Mouse (Mus musculus) midbrain, embryonic 10.5 days (tissue): ENCODE data around the gene Chic2. TPM values are rescaled to one million over a fixed set of nuclear protein-coding genes. Genes with fewer than 3 reads are reported as not detected.
A peak's percentile ranks its signal among the peaks of the same experiment; 100 is the strongest.

ENCODE experiments used
- DNase-seq: peaks from one replicate; pipeline ENCODE4 v3.0.0-alpha.2; 2017; ENCODE audit warnings: low spot score
- H3K27ac ChIP-seq: fragments of 300-500 bp; sonication (generic); replicated peaks from 2 replicates; pipeline ENCODE4 v1.5.1; 2016; ENCODE audit warnings: mild to moderate bottlenecking
- H3K27me3 ChIP-seq: fragments of 300-500 bp; sonication (generic); 2 replicates; pipeline ENCODE4 v1.6.1; 2016; ENCODE audit warnings: low read depth, mild to moderate bottlenecking; ENCODE audit not compliant: poor library complexity, severe bottlenecking
- H3K36me3 ChIP-seq: fragments of 300-500 bp; sonication (generic); 2 replicates; pipeline ENCODE4 v1.6.1; 2016; ENCODE audit warnings: mild to moderate bottlenecking, moderate library complexity
- H3K4me1 ChIP-seq: fragments of 300-500 bp; sonication (generic); 2 replicates; pipeline ENCODE4 v1.6.1; 2016
- H3K4me3 ChIP-seq: fragments of 300-500 bp; sonication (generic); 2 replicates; pipeline ENCODE4 v1.5.1; 2016; ENCODE audit warnings: mild to moderate bottlenecking, moderate library complexity
- H3K9me3 ChIP-seq: fragments of 300-500 bp; sonication (generic); replicated peaks from 2 replicates; pipeline ENCODE4 v1.6.1; 2016; ENCODE audit warnings: mild to moderate bottlenecking
- WGBS: fragments of 180-500 bp; shearing (Covaris S2); methylation state at CpG from one replicate; pipeline ENCODE4 v1.1.7; 2016; 5-methylcytosine and 5-hydroxymethylcytosine counted together
- polyA plus RNA-seq: library from polyadenylated mRNA; unstranded; fragments of >200 nt; fragmentation: Nextera tagmentation; extraction: Ambion mirVana; gene quantifications from 2 replicates; pipeline ENCODE4 v1.2.1, GENCODE M21; 2016

Chic2 gene
- polyA plus RNA-seq, 1 experiment from 2014 or later = 28.5 TPM

DNA sequence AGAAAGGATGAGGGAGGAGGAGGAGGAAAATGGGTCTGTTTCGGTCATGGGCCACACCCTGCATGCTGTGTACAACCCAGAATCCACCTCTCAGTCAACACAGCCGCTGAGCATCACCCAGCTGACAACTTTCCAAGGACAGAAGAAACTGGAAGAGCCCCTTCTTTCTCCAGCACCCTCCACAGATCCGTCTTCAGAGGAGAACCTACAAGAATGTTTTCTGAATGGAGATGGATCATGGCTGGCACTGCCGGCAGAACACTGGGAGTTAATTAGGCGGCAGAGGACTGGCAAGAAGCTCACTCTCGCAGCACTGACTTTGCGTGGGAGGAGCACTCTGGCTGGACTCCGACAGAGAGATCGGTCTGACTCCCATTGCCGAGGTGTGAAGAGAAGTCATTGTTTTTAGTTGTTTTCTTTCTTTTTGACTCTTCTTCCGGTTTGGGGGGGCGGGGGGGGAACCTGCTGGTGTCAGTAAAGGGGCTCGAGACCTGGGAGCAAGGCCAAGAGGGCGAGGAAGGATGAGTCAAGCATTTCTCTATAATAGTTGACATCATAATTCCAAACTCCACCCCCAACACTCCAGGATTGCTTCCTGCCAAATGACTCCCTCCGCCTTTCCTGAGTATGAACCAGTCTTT lies 2.2 kb upstream of the Chic2 start:
- 58% methylated on average over 15 of the region's 15 CpGs for WGBS
- Histone ChIP-seq H3K36me3 (peaks cover 1% of the 10 kb centered on the region; the same call in 1 of the 2 replicates), H3K4me3 (no peak overlapping the region), H3K27ac (no peak overlapping the region), H3K4me1 (peaks cover 20% of the 10 kb centered on the region), H3K27me3 (peaks cover 73% of the 10 kb centered on the region), H3K9me3 (no peaks in the 10 kb centered on the region)
- DNase-seq = no peak

DNA sequence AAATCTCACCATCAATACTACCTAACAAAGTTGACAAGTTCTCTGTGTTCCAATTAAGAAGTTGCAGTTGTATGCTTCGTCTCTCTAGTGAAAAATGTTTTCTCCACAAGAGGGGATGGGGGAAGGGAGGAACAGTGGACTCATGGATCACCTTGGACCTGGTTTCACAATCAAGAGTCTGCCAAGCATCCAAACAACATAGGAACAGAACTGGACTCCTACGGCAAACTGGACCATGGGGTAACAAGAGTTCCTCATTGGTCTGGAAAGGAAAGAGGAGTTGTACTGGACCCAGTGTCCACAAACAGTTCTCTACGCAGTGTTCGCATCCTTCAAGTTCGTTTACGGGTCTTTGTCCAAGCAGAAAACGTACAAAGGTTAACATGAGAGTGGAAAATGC lies 797 bp upstream of the Chic2 start:
- peaks cover 59% of the 10 kb centered on the region for H3K27me3 ChIP-seq
- DNase-seq = no peak
- peaks cover 20% of the 10 kb centered on the region for H3K4me1 ChIP-seq
- 93% methylated on average over 7 of the region's 7 CpGs for WGBS
- no peak overlapping the region for H3K4me3 ChIP-seq
- peaks cover 10% of the 10 kb centered on the region for H3K36me3 ChIP-seq
- no peak overlapping the region for H3K27ac ChIP-seq
- H3K9me3 ChIP-seq = no peaks in the 10 kb centered on the region; the same call in 1 of the 2 replicates

DNA sequence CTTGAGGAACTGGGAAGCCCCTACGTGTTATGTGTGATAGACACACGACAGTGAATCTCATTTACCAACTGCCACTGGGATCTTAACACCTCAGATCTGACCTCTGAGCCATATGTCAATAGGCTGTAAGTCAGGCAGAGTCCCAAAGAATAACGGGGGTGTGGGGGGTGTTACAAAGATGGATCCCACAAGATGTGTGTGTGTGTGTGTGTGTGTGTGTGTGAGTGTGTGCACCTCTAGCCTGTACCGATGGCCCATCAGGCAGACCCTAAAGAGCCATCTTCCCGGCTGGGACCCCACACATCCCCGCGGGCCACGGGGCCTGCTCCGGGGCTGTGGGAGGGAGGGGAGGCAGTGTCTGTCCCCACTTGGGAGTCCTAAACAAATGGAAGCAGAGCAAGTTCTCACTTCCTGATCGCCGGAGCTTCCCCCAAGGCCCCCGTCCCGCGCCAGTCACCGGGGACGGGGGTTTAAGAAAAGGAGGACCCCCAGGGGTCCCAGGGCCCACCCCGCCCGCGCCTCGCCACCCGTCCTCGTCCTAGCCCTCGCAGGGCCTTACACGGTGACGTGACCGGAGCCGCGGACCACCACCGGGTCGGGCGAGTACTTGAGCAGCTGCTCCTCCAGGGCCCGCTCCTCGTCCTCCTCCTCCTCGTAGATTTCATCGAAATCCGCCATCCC lies 813 bp downstream of the Chic2 start:
- under 1% methylated on average over 36 of the region's 36 CpGs for WGBS
- Histone ChIP-seq H3K36me3 (peaks cover 10% of the 10 kb centered on the region), H3K27ac (peak overlapping the region; percentile 95), H3K4me3 (peak overlapping the region; percentile 97), H3K9me3 (no peaks in the 10 kb centered on the region; the same call in 1 of the 2 replicates), H3K4me1 (peaks cover 20% of the 10 kb centered on the region), H3K27me3 (peaks cover 45% of the 10 kb centered on the region)
- DNase-seq = no peak

DNA sequence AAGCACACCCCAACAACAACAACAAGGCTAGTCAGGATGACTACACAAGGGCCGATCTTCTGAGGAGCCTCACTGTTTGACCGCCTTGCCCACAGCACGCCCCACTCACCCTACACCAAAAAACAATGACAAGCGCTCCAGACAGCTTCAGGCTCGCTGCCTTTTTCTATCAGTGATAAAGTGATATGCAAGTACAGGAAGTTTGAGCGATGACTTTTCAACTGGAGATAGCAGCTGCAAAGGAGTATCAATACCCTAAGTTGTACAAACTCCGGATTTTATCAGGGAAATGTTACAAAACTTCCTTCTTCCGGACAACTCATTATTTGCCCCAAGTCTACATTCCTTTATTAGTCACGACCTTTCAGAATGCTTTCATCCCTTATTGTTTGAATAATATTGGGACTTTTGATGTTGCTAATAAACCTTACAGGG lies 1.5 kb downstream of the Chic2 start:
- 73% methylated on average over 9 of the region's 9 CpGs for WGBS
- no peak for DNase-seq
- Histone ChIP-seq H3K4me3 (peak overlapping the region; percentile 97), H3K9me3 (no peaks in the 10 kb centered on the region; the same call in 1 of the 2 replicates), H3K4me1 (peaks cover 20% of the 10 kb centered on the region), H3K36me3 (peaks cover 10% of the 10 kb centered on the region), H3K27ac (no peak overlapping the region), H3K27me3 (peaks cover 38% of the 10 kb centered on the region)

DNA sequence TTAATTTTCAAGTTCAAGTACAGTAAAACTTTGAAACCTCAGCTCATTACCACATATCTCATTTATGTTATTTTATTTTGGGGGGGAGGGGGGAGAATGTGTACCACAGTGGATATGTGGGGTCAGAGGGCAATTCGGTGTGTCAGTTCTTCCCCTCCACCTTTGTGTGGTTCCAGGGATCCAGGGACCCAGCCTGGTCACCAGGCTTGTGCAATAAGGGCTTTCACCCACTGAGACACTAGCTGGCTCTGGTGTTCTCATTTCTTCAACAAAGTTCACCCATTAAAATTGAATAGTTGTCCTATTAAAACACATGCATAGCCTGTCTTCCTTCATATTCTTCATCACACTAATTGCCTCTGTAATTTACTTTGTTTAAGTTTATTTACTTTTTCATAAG lies 5.3 kb downstream of the Chic2 start:
- Histone ChIP-seq H3K9me3 (no peaks in the 10 kb centered on the region; the same call in 1 of the 2 replicates), H3K4me1 (peaks cover 20% of the 10 kb centered on the region), H3K27me3 (peaks cover 8% of the 10 kb centered on the region; the same call in 1 of the 2 replicates), H3K36me3 (peaks cover 12% of the 10 kb centered on the region), H3K27ac (no peak overlapping the region), H3K4me3 (no peak overlapping the region)
- WGBS = 90% methylated on average over 1 of the region's 1 CpGs
- no peak for DNase-seq

DNA sequence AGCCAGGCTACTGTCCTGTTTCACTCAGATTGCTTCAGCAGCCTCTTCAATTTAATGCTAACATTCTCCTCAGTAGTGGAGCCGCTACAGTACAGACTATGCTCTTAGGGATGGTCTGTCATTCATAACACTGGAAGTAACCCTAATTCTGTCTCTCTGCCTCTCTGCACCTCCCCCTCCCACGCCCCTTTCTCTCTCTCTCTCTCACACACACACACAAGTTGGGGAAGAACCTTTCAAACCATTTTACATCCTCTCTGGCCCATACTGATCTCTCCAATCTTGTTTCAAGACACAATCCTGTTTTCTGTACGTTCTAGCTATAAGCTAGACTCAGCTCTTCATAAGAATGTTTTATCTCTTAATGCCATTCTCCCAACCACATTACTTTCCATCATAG lies 9.1 kb downstream of the Chic2 start:
- Histone ChIP-seq H3K27me3 (no peaks in the 10 kb centered on the region; the same call in 1 of the 2 replicates), H3K4me3 (no peak overlapping the region), H3K27ac (no peak overlapping the region), H3K9me3 (no peaks in the 10 kb centered on the region), H3K4me1 (no peaks in the 10 kb centered on the region), H3K36me3 (peaks cover 8% of the 10 kb centered on the region; the same call in 1 of the 2 replicates)
- WGBS = 88% methylated on average over 3 of the region's 3 CpGs
- DNase-seq = no peak

DNA sequence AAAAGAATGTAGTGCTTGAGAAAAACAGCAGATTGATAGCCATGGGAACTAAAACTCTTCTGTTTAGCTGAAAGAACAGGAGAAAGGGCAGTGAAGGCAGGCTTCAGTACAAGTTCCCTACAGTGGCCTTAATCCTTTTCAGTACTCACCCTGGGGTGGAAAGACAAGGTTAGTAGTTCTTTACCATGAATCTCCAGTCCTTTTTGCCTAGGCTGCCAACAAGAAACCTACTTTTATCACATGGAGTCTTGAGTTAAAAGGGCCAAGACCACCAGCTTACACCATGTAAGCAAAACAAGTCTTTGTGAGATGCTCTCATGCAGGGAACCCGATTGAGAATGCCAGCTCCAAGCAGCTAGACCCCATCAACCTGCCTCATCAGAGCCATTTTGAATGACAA lies 29.8 kb downstream of the Chic2 start:
- no peak overlapping the region for H3K27ac ChIP-seq
- 52% methylated on average over 1 of the region's 1 CpGs for WGBS
- H3K36me3 ChIP-seq = 0 out of 2 replicates have a peak, but pooled peaks cover 4% of the 10 kb centered on the region
- H3K4me1 ChIP-seq = peaks cover 26% of the 10 kb centered on the region
- H3K27me3 ChIP-seq = peaks cover 96% of the 10 kb centered on the region
- H3K9me3 ChIP-seq = no peaks in the 10 kb centered on the region
- DNase-seq = no peak
- no peak overlapping the region for H3K4me3 ChIP-seq

DNA sequence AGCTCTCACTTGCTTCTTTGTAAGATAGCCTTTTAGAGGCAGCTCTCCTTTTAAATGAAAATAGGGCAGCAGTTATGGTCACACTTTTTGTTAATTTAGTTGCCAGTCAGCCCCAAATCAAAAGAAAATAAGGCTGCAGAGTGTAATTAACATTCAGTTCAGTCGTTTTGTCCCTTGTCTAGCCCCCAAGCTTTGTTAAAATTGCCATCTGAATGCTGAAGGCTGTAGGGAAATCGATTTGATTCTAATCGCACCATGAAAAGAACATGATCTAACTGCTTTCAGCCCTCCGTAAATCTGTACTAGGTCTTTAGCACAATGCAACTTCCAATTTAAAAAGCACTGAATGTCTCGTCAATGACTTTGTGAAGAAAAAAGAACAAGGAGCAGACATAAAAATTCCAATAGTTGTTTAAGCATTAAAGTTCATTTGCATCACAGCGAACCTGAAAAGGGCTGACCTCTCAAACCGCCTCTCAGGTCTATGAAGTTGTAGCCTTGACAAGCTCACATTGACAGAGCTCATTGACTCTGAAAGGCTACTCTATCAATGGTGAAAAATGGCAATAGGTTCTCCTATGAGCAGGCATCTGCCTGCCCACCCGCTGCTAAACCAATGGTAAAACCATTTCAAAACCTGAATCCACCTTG lies 31.7 kb downstream of the Chic2 start:
- H3K9me3 ChIP-seq = peaks cover 5% of the 10 kb centered on the region; the same call in 1 of the 2 replicates
- H3K4me3 ChIP-seq = no peak overlapping the region
- 30% methylated on average over 8 of the region's 8 CpGs for whole genome bisulfite sequencing
- peaks cover 26% of the 10 kb centered on the region for H3K4me1 ChIP-seq
- H3K27me3 ChIP-seq = peaks cover 96% of the 10 kb centered on the region
- no peak overlapping the region for H3K27ac ChIP-seq
- peaks cover 10% of the 10 kb centered on the region for H3K36me3 ChIP-seq
- peak; percentile 44 for DNase-seq

DNA sequence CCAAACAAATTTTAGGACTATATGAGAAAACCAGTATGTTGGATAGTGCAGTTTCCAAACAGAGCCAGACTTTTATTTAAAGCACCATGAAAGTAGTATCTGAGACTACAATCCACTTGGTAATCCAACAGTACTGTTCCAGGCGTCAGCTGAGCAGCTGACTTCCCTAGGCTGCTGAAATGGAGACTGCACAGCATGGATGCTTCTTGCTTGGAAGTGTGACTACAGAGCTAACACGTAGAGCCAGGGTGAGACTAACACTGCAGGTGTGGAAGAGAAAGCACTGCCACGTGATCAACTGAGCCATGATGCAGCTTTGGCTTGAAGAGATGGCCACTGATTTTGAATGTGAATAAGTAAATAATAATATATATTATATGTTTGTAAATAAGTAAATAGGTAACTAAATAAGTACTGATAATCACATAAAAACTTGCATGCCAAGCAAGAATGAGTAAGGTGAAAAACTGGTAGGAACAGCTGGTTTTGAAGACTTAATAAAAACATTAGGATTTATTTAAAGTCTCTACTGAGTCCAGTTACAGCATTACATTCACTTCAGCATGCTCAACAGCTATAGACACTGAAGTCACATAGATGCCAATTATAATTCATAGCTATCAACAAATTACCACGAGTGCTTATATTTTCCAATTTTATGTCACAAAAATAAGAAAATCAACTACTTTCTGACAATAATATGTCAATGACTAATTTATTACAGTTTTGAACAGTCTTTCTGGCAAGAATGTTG lies 32.4 kb downstream of the Chic2 start:
- Histone ChIP-seq H3K27ac (no peak overlapping the region), H3K4me1 (peaks cover 26% of the 10 kb centered on the region), H3K4me3 (no peak overlapping the region), H3K36me3 (peaks cover 16% of the 10 kb centered on the region), H3K27me3 (peaks cover 96% of the 10 kb centered on the region), H3K9me3 (peaks cover 6% of the 10 kb centered on the region; the same call in 1 of the 2 replicates)
- 47% methylated on average over 4 of the region's 4 CpGs for WGBS
- DNase-seq = no peak

DNA sequence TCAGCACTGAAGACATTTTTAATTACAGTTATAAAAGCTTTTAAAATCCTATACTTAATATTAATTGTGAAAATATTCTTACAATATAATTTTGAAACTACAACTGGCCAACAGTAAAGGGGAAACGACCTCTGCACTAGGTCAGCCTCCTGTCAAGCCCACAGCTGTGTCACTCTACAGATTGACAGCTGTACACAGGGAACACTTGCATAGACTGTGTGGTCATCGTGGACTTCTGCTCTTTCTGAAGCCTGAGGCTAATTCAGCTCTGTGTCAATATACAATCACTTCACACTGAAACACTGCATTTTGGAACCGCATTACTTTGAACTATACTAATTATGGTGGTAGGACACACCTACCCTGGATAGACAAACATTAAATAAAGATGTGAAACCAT lies 39.8 kb downstream of the Chic2 start:
- H3K27me3 ChIP-seq = peaks cover 100% of the 10 kb centered on the region

DNA sequence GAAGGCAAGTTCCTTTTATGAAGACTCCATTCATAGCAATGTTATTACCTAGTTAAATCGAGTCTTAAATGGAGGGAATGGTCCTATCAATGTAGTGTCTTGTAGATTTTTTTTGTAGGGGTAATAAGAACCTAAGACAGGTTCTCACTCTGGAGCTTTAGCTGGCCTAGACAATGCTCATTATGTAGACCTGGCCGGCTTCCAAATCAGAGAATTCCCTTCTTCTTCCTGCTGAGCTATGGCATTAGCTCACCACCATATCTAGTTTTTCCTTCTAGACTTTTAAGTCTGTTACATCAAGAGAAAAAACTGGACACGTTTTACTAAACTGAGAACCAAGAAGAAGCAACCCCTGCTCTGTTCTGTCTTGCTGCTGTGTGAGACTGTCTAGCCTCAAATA lies 42.5 kb downstream of the Chic2 start:
- Histone ChIP-seq H3K27me3 (peaks cover 95% of the 10 kb centered on the region), H3K36me3 (peaks cover 9% of the 10 kb centered on the region; the same call in 1 of the 2 replicates), H3K27ac (no peak overlapping the region), H3K4me1 (peaks cover 22% of the 10 kb centered on the region), H3K4me3 (no peak overlapping the region), H3K9me3 (no peaks in the 10 kb centered on the region)
- WGBS = 91% methylated on average over 3 of the region's 3 CpGs
- DNase-seq = no peak

More for the DNA sequence above, 39.8 kb downstream of the Chic2 start:
- peaks cover 7% of the 10 kb centered on the region for H3K4me1 ChIP-seq
- H3K4me3 ChIP-seq = no peak overlapping the region
- H3K27ac ChIP-seq = no peak overlapping the region
- H3K36me3 ChIP-seq = peaks cover 25% of the 10 kb centered on the region
- WGBS = 87% methylated on average over 3 of the region's 3 CpGs
- peaks cover 6% of the 10 kb centered on the region; the same call in 1 of the 2 replicates for H3K9me3 ChIP-seq
- DNase-seq = no peak
